Mouse (Mus musculus) heart, embryonic 14.5 days (tissue): ENCODE data around the gene Cdk17. TPM values are rescaled to one million over a fixed set of nuclear protein-coding genes. Genes with fewer than 3 reads are reported as not detected.
"Not testable (repeated sequence)": the region's sequence is repeated elsewhere in the genome, so short reads cannot be mapped to it uniquely, and the experiment has no call there.

Source experiments
- ATAC-seq: fragments of 200-750 bp; cut with Nextera tagmentation; 2 replicates; pipeline ENCODE4 v1.8.0; 2017; ENCODE audit warnings: low read depth, moderate TSS enrichment; ENCODE audit not compliant: insufficient number of reproducible peaks, insufficient read depth, low FRiP score
- H3K27ac ChIP-seq, 2 experiments: fragments of 200-500 bp in 1 of 2; fragments of 300-500 bp in 1 of 2; sonication (generic) in 1 of 2; replicated peaks in 1 of 2; 2 replicates each; pipeline ENCODE4 v1.5.1; 2012 to 2014; ENCODE audit warnings: low read depth in 2 of 2, low read length in 2 of 2, control low read depth in 1 of 2, mild to moderate bottlenecking in 1 of 2, mixed read lengths in 1 of 2; ENCODE audit not compliant: control insufficient read depth in 1 of 2, insufficient read depth in 1 of 2
- H3K27me3 ChIP-seq: fragments of 300-500 bp; sonication (generic); 2 replicates; pipeline ENCODE4 v1.6.1; 2014; ENCODE audit warnings: mild to moderate bottlenecking, low read length, control low read depth; ENCODE audit not compliant: control insufficient read depth, insufficient read depth
- H3K36me3 ChIP-seq: fragments of 300-500 bp; sonication (generic); 2 replicates; pipeline ENCODE4 v1.6.1; 2014; ENCODE audit warnings: mild to moderate bottlenecking, control low read depth, low read length, mixed read lengths; ENCODE audit not compliant: control insufficient read depth, insufficient read depth
- H3K4me1 ChIP-seq, 2 experiments: fragments of 200-500 bp in 1 of 2; fragments of 300-500 bp in 1 of 2; sonication (generic) in 1 of 2; 2 replicates each; pipeline ENCODE4 v1.6.1; 2012 to 2014; ENCODE audit warnings: low read length in 2 of 2, control low read depth in 1 of 2, mixed read lengths in 1 of 2; ENCODE audit not compliant: control insufficient read depth in 2 of 2, insufficient read depth in 2 of 2
- H3K4me2 ChIP-seq: fragments of 300-500 bp; sonication (generic); 2 replicates; pipeline ENCODE4 v1.6.1; 2014; ENCODE audit warnings: mild to moderate bottlenecking, low read length
- H3K4me3 ChIP-seq, 2 experiments: fragments of 200-500 bp in 1 of 2; fragments of 300-500 bp in 1 of 2; sonication (generic) in 1 of 2; 2 replicates each; pipeline ENCODE4 v1.5.1; 2012 to 2014; ENCODE audit warnings: low read length in 2 of 2, mild to moderate bottlenecking in 2 of 2, control low read depth in 1 of 2, low read depth in 1 of 2, moderate library complexity in 1 of 2; ENCODE audit not compliant: control insufficient read depth in 1 of 2, insufficient read depth in 1 of 2
- H3K9ac ChIP-seq: fragments of 300-500 bp; sonication (generic); 2 replicates; pipeline ENCODE4 v1.6.1; 2014; ENCODE audit warnings: mild to moderate bottlenecking, low read length
- H3K9me3 ChIP-seq: fragments of 300-500 bp; sonication (generic); 2 replicates; pipeline ENCODE4 v1.6.1; 2016; ENCODE audit warnings: low read length, control low read depth; ENCODE audit not compliant: control insufficient read depth
- WGBS: fragments of 180-500 bp; shearing (Covaris S2); extraction: QIAGEN DNeasy Blood & Tissue Kit; methylation state at CpG from one replicate; pipeline ENCODE4 v1.1.7; 2014; 5-methylcytosine and 5-hydroxymethylcytosine counted together
- polyA plus RNA-seq: library from polyadenylated mRNA; unstranded; fragments of >200 nt; fragmentation: Nextera tagmentation; extraction: Ambion mirVana; gene quantifications from 2 replicates; pipeline ENCODE4 v1.2.1, GENCODE M21; 2014

Cdk17 gene
- polyA plus RNA-seq, 1 experiment from 2014 or later, result 27.1 TPM

- H3K36me3 ChIP-seq, H3K27ac ChIP-seq, H3K4me1 ChIP-seq, H3K9me3 ChIP-seq, H3K9ac ChIP-seq, H3K4me3 ChIP-seq, ATAC-seq, H3K4me2 ChIP-seq, H3K27me3 ChIP-seq: not testable (repeated sequence)
- 81% methylated on average over 2 of the region's 2 CpGs for WGBS
These were observed 7.3 kb upstream of the Cdk17 start for GRCm38 (mm10) chr10:93153404-93153803.

DNA sequence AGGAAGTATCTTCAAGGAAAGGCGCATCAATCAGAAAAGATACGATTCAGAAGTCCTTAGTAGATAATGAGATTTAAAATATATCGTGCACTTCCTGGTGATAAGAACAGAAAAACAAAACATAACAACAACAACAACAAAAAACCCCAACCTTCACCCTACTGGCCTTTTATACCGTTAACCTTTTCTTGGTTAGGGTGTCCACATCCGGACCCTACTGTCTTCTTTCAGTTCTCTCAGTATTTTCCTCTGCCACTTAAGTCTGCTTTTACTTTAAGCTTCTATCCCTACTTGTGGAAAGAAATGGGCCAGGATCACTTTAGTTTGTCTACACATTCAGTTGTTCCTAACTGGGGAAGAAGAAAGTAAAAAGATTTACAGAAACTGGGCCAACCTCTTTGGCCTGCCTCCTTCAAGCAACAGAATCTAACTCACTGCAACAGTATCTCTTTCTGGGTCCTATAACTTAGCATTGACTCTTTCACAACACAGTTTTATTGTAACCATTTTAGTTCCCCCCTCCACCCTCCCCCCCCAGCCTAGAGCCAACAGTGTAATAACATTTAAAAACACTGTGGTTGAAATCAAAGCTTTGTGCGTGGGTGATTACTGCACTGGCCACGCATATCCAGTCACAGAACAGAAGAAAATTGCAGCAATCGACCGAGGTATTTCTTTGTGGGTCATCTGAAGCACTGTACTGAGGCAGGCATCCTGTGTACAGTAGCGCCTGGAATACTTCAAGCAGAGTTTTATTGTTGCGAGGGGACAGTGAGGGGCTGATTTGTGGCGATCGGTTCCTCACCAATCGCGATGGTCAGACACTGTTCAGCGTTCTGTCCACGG is 801 bp upstream of the Cdk17 start:
- H3K27me3 ChIP-seq, result no peaks in the 10 kb centered on the region
- H3K4me1 ChIP-seq, result peaks cover 2 to 22% of the 10 kb centered on the region in 2 experiments; a peak in 3 of 4 replicates
- H3K36me3 ChIP-seq, result no peaks in the 10 kb centered on the region
- H3K9me3 ChIP-seq, result no peaks in the 10 kb centered on the region
- H3K27ac ChIP-seq, result peak overlapping the region; percentile 31 to 98; a peak in 3 of 4 replicates
- peak overlapping the region; percentile 63 to 90 for H3K4me3 ChIP-seq
- peak overlapping the region; percentile 60 for H3K9ac ChIP-seq
- peak; percentile 64 for ATAC-seq
- WGBS, result 21% methylated on average over 17 of the region's 17 CpGs
- peak overlapping the region; percentile 83 for H3K4me2 ChIP-seq

- ATAC-seq, result peak; percentile 93
- peaks cover 2 to 27% of the 10 kb centered on the region in 2 experiments; a peak in 3 of 4 replicates for H3K4me1 ChIP-seq
- H3K27ac ChIP-seq, result peak overlapping the region; percentile 83 to 98
- WGBS, result 0% methylated on average over 26 of the region's 26 CpGs
- peak overlapping the region; percentile 97 for H3K9ac ChIP-seq
- H3K4me2 ChIP-seq, result peak overlapping the region; percentile 83
- H3K9me3 ChIP-seq, result no peaks in the 10 kb centered on the region
- H3K27me3 ChIP-seq, result no peaks in the 10 kb centered on the region
- no peaks in the 10 kb centered on the region for H3K36me3 ChIP-seq
- H3K4me3 ChIP-seq, result peak overlapping the region; percentile 71 to 90
These were observed 223 bp upstream of the Cdk17 start for GRCm38 (mm10) chr10:93160497-93160806.

DNA sequence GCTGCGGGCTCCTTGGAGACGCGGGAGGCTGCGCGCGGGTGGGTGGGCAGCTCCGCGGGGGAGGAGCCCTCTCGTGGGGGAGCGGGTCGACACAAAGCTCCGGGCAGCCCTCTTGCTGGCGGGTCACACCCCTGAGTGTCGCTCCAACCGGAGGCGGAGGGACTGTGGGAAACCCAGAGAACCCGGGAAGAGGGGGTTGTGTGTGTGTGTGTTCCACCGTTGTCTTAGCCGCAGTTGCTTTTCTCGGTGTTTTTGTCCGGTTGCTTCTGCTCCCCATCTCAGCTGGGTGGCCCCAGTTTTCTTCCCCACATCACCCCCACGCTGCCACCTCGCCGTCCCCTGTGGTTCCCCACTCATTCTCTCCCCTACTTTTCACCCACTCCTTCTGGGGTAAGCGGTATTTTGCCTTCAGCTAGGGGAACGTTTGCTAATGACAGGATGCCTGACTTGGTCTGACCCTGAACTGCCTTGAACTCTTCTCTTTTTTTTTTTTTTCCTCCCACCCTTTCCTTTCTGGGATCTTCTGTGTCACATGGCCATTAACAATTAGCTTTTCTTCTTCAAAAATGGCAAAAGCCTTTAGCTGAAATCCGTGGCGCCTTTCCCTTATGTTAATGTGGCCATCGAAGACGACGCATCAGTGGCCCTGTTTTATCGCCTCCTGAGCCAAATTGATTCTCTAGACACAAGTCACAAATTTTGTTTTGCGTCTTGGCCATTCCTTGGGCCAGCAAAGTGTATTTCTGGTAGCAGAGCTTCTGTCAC is 1.0 kb downstream of the Cdk17 start:
- Histone ChIP-seq H3K4me1 (peaks cover 12 to 40% of the 10 kb centered on the region in 2 experiments), H3K4me3 (peak overlapping the region; percentile 71 to 90), H3K9ac (peak overlapping the region; percentile 97), H3K4me2 (peak overlapping the region; percentile 83), H3K27ac (peak overlapping the region; percentile 85 to 98), H3K9me3 (no peaks in the 10 kb centered on the region), H3K36me3 (no peaks in the 10 kb centered on the region), H3K27me3 (no peaks in the 10 kb centered on the region)
- WGBS, result 3% methylated on average over 24 of the region's 33 CpGs
- peak; percentile 60; the same call in 1 of the 2 replicates for ATAC-seq

DNA sequence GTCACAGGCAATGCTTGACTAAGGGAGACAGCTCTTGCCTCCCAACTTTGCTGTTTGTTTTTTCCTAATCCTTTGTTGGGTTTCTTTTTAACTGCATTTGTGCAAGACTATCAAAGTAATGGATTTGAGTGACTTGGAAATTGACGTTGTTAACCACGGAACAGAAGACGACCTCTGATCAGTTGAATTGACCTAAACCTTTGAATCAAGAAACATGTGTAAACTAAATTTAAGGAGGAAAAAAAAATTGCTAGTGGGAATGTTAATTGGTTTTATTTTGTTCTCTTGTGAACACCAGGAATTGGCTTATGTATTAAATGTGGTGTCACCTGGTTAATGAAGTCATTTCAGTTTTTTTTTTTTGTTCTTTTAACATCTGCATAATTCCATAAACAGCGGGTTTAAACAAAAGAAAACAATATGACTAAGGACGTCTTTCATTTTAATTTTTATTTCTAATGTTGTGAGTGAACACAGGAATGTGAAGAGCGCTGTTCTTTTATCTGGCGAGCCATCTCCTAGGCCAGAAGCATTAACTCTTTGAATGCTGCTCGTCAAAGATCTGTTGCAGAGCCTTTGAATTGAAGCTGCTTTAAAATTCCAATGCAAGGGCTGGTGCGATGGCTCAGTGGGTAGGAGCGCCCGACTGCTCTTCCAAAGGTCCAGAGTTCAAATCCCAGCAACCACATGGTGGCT is 1.7 kb downstream of the Cdk17 start:
- WGBS, result 32% methylated on average over 11 of the region's 11 CpGs
- Histone ChIP-seq H3K27ac (peak overlapping the region; percentile 85 to 98), H3K36me3 (no peaks in the 10 kb centered on the region), H3K4me1 (peaks cover 14 to 41% of the 10 kb centered on the region in 2 experiments), H3K4me3 (peak overlapping the region; percentile 71 to 90), H3K9ac (peak overlapping the region; percentile 97), H3K9me3 (no peaks in the 10 kb centered on the region), H3K27me3 (no peaks in the 10 kb centered on the region), H3K4me2 (peak overlapping the region; percentile 83)
- no peak for ATAC-seq

DNA sequence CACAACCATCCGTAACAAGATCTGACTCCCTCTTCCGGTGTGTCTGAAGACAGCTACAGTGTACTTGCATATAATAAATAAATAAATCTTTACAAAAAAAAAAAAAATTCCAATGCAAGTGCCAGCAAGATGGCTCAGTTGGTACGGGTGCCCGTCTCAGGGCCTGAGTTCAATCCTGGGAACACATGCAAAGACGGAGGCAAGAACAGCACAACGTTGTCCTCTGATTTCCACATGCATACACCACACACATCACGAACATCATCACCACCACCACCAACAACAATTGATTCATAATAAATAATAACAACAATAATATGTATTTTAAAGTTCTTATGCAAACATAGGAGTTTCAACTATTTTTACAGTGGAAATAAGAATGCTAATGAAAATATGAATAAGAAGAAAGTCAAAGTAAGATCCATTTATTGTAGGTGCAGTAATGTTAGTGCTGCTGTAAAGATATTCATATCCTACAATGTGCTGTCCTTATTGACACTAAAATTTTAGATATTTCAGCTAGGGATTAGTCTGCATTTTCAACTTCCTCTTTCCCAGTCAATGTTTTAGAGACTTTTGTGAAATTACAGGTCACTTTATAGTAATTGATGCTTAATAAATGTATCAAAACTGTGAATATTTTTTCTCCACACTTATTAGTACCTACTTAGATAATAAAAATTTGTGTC is 2.4 kb downstream of the Cdk17 start:
- Histone ChIP-seq H3K27me3 (no peaks in the 10 kb centered on the region), H3K9me3 (no peaks in the 10 kb centered on the region), H3K4me1 (peaks cover 14 to 43% of the 10 kb centered on the region in 2 experiments), H3K4me2 (peak overlapping the region; percentile 83), H3K9ac (no peak overlapping the region), H3K27ac (no peak overlapping the region), H3K36me3 (no peaks in the 10 kb centered on the region), H3K4me3 (peak overlapping the region in 1 of 2 experiments; percentile 90; a peak in 1 of 4 replicates)
- 73% methylated on average over 7 of the region's 7 CpGs for WGBS
- ATAC-seq, result no peak
